Mouse (Mus musculus) ovary, postnatal 36 days (tissue): ENCODE data around the gene Bcl11b.
A peak's percentile ranks its signal among the peaks of the same experiment; 100 is the strongest.

Experiments
- DNase-seq: peaks from one replicate; pipeline ENCODE4 v3.0.0; 2022; ENCODE audit warnings: low spot score, mixed read lengths

Bcl11b gene

DNA sequence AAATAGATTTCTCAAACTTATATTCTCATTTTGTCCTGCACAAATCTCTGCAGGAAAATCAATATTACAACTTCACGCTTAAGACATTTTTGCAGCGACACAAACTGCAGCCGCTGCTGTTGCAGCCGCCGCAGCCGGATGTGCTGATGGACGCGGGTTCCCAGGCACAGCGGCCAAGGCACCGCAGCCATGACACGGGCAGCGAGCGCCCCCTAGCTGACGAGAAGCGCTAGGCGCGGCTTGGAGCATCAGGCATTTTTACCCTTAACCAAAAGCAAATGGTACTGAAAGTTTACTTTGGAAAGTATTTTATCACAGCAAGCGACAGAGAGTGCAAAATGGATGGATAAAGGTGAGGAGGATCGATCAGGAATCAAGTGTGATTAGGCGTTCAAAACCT lies 4.7 kb downstream of the Bcl11b start:
- DNase-seq, result peak; percentile 79

DNA sequence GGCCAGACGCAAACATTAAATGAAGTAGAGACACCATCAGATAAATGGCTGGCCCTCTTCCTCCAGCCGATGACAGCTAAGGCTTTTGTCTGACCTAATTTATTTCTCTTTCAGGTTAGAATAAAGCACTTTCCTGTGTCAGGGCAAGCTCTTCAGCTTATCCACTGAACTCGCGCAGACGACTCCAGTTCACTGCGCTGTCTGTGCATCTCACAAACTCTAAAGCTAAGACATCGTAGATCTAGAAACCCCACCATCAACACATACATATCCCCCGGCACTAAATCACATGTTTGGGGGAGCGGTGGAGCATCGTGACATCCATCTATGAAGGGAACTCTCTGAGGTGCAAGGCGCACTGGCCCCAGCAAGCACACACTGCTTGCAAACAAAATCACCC lies 5.5 kb downstream of the Bcl11b start:
- no peak for DNase-seq

DNA sequence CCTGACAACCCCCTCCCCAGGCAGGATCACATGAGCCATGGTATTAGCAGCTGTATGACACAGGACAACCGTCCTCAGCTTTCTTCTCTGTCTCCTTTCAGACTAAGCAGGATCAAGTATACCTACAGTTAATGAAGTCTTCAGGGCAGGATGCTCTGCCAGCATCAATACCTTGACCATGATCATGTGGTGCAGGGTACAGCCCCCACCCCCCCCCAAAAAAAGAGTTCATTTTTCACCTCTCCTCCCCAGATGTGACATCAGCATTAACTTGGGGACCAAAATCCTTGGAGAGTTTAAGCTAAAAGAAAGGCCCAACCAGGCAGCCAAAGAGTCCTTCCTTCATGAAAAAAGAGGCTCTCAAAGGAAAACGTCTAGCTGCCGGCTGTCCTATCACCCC lies 6.2 kb downstream of the Bcl11b start:
- no peak for DNase-seq

- no peak for DNase-seq
Measured at GRCm38 (mm10) chr12:107996773-107997172, 6.6 kb downstream of the Bcl11b start.

- DNase-seq, result no peak
Measured at GRCm38 (mm10) chr12:107996216-107996615, 7.2 kb downstream of the Bcl11b start.

GRCm38 (mm10) chr12:107994421-107994820 lies 9.0 kb downstream of the Bcl11b start:
- DNase-seq, result no peak

DNA sequence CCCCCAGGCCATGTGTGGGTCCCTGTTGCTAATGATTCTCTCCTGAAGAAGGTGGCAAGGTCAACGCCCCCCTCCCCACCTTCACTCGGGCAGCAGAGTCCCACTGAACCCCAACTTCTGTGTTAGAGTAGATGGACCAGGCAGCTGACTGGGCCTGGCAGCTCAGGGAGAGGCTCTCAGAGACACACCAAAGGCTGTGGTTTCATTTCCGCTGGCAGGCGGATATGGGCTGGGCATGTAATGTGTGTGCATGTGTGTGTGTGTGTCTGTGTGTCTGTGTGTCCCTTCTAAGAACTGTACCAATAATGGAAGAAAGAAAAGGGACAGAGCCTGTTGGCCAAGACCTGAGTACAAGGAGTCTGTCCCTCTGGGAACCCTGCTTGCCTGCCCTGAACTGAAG lies 10.4 kb downstream of the Bcl11b start:
- DNase-seq, result no peak

GRCm38 (mm10) chr12:107991191-107991590 lies 12.2 kb downstream of the Bcl11b start:
- DNase-seq, result no peak

DNA sequence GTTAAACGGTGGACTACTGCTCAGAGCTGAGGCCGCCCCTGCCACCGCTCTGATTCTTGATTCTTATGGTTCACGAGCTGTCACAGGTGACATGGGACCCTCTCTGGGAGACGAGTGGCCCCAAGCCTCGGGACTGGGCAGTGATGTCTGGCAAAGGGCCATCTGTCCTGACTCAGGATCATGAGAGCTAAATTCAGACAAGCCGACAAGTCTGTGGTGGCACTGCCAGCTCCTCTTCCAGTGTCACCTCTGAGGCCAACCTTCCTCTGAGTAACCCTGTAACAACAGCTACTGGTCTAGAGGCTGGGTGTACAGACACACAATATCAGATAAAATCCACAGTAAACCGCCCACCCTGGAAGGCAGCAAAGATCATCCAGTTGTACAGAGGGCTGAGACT lies 20.2 kb downstream of the Bcl11b start:
- no peak for DNase-seq

DNA sequence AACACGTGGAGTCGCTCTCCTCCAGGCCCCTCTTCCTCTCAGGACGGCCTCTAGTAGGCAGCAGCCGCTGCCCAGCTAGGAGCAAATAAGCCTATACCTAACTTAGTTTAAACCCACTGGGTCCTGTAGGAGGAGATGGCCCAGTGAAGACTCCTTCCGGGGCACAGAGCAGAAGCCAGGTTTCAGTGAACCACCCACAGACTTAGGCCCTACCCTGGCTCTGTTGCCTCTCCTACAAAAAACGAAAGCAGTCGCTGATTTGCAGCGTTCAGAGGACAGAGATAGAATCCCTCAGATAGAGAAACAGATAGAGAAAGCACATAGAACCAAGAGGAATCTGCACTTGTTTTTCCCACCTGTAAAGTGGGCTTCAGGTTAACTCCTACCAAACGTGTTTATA lies 21.1 kb downstream of the Bcl11b start:
- no peak for DNase-seq

GRCm38 (mm10) chr12:107981231-107981630 lies 22.2 kb downstream of the Bcl11b start:
- DNase-seq, result no peak

DNA sequence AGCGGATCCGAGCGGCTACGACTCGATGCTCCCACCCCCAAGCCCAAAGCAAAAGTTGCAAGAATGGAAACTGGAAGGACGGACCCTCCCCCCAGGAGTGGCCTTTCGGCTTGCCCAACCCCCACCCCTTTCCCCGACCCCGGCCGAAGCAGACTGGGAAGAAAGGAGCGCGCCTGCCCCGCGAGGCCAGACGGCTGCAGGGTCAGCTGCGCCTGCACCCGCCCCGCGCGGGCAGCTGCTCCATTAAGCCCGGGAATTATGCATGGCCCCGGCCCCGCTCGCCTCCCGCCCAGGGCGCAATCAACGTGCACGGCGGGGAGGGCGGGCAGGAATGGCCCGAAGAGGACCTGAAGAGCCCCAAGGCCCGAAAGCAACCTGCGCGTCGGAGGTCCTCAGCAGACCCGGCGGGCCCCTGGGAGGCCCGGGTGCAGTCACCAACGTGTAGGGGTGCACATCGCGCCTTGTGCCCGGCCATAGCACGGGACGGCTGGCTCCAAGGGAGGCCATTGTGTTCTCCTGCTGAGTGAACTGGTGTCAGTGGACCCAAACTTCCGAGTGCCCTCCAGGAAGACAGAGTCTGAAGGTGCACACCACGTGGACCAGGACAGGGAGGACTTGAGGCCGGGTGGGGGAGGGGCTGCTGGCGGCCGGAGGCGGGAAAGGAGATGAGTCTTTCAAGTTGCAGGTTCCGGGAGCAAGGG lies 23.0 kb downstream of the Bcl11b start:
- DNase-seq, result peak; percentile 39

DNA sequence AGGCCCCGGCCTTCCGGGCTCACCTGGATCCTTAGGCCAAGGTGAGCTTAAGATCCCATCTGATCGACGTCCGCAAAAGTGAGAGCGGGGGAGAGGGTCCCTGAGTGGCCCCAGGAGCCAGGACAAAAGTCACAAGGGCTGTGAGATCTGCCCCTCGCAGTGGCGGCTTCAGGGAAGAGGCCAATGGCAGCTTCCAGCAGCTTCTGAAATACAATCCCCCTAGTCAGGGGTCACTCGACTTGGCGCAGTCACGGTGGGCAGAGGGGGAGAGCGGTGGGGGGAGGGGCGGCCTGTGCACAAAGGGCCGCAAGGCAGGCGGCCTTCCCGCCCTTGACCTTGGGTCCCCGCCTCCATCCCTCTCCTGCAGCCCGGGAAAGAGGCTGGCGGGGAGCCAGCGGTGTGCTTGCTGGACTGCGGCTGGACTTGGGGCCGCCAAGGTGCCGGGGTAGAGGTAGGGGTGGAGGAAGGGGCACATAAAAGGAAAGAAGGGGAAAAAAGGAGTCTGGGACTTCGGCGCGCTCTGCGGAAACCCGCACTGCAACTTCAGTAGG lies 23.6 kb downstream of the Bcl11b start:
- DNase-seq, result peak; percentile 61

DNA sequence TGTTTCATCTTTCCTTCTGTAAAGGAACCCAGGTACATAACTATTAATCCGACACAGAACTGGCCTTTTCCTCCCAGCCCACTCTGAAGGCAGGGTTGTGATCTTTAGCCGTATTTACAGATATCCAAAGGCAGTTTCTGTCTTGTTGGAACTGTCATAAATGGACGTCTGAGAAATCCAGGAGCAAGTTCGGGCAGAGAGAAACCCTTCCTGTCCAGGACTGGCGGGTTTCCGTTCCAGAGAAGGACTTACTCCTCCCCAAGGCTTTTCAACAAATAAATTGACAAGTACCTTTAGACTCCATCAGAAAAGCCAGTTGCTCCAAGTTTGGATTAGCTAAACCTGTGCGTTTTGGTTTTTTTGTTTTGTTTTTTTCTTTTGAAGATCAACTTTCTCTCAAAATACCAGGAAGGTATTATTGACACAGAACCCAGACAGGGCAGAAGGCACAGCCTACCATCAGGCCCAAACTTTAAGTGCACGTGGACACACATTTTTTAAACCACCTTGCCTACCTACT lies 24.6 kb downstream of the Bcl11b start:
- DNase-seq, result no peak

DNA sequence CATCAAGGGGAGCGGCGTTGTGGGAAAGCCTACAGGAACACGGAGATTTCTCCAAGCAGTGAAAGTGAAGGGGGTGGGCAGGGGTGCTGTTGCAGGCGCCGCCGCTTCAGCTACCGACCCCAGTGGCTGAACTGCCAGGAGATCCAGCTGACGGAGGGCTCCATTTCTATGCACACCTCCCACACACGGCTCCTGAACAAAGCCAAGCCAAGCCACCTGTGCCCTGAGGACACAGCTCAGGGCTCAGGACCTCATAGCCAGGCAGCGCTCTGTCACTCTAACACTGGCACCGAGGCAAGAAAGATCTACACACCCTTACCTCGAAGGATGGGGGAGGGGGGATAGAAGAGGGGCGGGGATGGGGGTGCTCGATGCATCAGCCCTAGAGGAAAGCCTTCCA lies 25.3 kb downstream of the Bcl11b start:
- DNase-seq, result no peak

- DNase-seq, result no peak
Measured at GRCm38 (mm10) chr12:107977534-107977933, 25.9 kb downstream of the Bcl11b start.

GRCm38 (mm10) chr12:107977086-107977485 lies 26.3 kb downstream of the Bcl11b start:
- no peak for DNase-seq

GRCm38 (mm10) chr12:107976571-107977001 lies 26.8 kb downstream of the Bcl11b start:
- DNase-seq, result no peak

DNA sequence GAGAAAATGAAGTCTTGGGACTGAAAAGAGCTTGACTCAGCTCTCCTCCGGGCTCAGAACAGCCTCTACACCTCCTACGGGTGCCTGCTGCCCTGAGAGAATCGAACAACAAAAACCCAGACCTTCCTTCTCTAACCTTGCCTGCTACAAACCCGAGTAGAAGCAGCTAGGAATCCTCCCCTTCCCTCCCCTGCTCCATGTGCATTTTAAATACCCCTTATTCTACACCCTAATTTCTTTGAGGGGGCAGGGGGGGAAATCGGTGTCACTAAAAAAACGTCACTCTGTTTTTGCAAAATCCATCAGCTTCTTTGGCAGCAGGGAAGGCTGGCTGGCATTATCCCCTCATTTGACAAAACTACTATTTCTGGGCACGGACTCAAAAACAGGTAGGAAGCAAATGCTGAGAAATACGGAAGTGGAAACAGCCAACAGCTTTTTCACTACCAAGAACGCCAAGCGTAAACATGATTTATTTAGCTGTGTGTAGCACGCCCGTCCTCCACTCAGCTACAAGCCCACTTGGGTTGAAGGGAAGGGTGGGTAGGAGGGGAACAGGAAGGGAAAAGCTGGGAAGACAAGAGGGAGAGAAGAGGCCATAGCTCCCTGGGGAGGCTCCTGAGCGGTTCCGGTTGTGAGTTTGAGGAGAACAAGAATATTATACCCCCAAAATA lies 27.4 kb downstream of the Bcl11b start:
- DNase-seq, result no peak

GRCm38 (mm10) chr12:107975479-107975896 lies 27.9 kb downstream of the Bcl11b start:
- no peak for DNase-seq

DNA sequence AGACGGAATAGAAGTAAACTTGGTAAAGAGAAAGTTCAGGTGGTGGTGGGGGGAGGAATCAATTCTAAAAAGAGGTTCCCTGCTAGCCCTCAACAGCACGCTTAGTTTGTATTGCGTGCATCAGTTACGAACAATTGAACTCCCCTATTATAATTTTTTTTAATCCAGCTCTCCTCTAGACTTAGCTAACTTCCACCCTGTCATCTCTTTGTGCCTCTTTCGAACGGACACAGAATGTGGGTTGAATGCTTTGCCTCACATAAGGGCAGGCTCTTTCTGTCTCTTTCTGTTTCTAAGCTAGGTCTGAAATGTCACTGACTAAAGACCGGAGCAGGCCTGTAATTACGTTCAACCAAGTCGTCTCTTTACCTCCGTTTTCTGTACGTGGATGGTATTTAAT lies 28.9 kb downstream of the Bcl11b start:
- no peak for DNase-seq

DNA sequence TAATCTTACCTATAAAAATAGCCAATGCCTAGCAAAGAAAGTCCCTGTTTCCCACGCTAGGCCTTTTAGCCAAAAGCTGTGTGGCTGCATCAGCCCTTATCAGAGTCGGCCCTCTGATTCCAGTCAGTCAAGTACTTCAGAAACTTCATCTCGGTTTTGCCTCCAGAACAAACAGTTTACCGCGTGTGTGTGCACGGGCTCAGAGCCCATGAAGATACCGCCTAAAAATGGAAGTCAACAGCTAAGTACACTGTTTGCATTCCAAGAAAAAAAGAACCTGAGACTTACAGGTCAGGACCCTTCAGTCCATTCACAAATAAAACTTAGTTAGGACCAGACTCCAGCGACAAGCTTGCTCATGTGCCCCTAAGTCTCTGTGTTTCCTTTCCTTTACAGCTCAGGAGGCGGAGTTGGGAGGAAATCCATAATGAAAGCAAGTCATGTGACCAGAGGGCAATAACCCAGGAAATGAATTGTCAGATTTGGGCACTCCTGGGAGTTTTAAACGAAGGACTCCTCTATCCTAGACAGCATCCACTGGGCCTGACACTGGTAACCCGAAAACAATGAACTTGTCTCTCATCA lies 29.8 kb downstream of the Bcl11b start:
- DNase-seq, result no peak
